ENCODE assay signal across 8 mouse cellular contexts in genomic region chr1:88575917-88576669, GRCm38 (mm10).
A peak's percentile ranks its signal among the peaks of the same experiment; 100 is the strongest.
DNase-seq lines count a peak whose midpoint lies in the region; ATAC-seq and TF ChIP-seq lines count a peak whose summit lies in the region.

No protein-coding gene starts in this region.

- H3K27me3 ChIP-seq in liver, adult 2 months (ENCODE audit: control insufficient read depth, insufficient read depth, low read length) = no peaks in the 10 kb centered on the region
- 0 out of 2 replicates have a peak, but pooled peaks cover 5% of the 10 kb centered on the region for H3K27me3 ChIP-seq in midbrain, embryonic 13.5 days

- peak overlapping the region; percentile 24 for H3K27ac ChIP-seq in liver, adult 2 months (replicated peaks; ENCODE audit: insufficient read depth, low read depth, low read length)
- H3K27ac ChIP-seq in midbrain, embryonic 13.5 days = no peak overlapping the region

- intact Hi-C loops in left cerebral cortex, postnatal 36 days (cut with DNase I) = no loop called here

- ATAC-seq in hematopoietic stem cell, adult 5-6 weeks (replicated peaks in 1 of 2; ENCODE audit: insufficient read depth in 1 of 2, low FRiP score in 2 of 2, low TSS enrichment in 1 of 2, low read depth in 1 of 2, poor library complexity in 2 of 2, severe bottlenecking in 2 of 2) = peak; percentile 71 to 76
- ATAC-seq in megakaryocyte, adult 5-6 weeks (ENCODE audit: poor library complexity, severe bottlenecking) = peak; percentile 83
- no peak for ATAC-seq in midbrain, embryonic 13.5 days

- H3K79me2 ChIP-seq in liver, adult 2 months (ENCODE audit: control insufficient read depth, insufficient read depth, low read length) = no peaks in the 10 kb centered on the region

- H3K9me3 ChIP-seq in midbrain, embryonic 13.5 days = 0 out of 2 replicates have a peak, but pooled peaks cover 4% of the 10 kb centered on the region

- DNase-seq in liver, adult 2 months (ENCODE audit: extremely low read depth, low read depth, low spot score) = peak; percentile 21
- no peak for DNase-seq in liver
- DNase-seq in ovary, postnatal 10 days (ENCODE audit: low spot score) = no peak
- no peak for DNase-seq in cerebellum, adult 8-10 months
- DNase-seq in left cerebral cortex, postnatal 36 days (ENCODE audit: low spot score in 2 of 2) = no peak

- no peak overlapping the region for H3K4me2 ChIP-seq in midbrain, embryonic 13.5 days (replicated peaks)

- H3K36me3 ChIP-seq in liver, adult 2 months (ENCODE audit: control insufficient read depth, insufficient read depth, low read length) = no peaks in the 10 kb centered on the region
- no peaks in the 10 kb centered on the region for H3K36me3 ChIP-seq in midbrain, embryonic 13.5 days

- H3K4me3 ChIP-seq in liver, adult 2 months (ENCODE audit: insufficient read depth, low read depth, low read length) = no peak overlapping the region
- no peak overlapping the region for H3K4me3 ChIP-seq in midbrain, embryonic 13.5 days (replicated peaks)

- no peak overlapping the region for H3K9ac ChIP-seq in liver, adult 2 months (ENCODE audit: low read depth, low read length)
- H3K9ac ChIP-seq in midbrain, embryonic 13.5 days (replicated peaks) = no peak overlapping the region

- no peak for TF ChIP-seq POLR2A in liver, adult 2 months (IDR thresholded peaks at IDR 0.05; ENCODE audit: extremely low read depth, insufficient read depth, low read length)

- H3K4me1 ChIP-seq in liver, adult 2 months (ENCODE audit: control insufficient read depth, insufficient read depth, low read length) = 0 out of 2 replicates have a peak, but pooled peaks cover 2% of the 10 kb centered on the region
- peaks cover 11% of the 10 kb centered on the region for H3K4me1 ChIP-seq in midbrain, embryonic 13.5 days (replicated peaks)

- TF ChIP-seq CTCF in liver, adult 2 months (IDR thresholded peaks at IDR 0.05; ENCODE audit: low read depth, low read length) = no peak

- 46% methylated on average over 14 of the region's 14 CpGs for WGBS in liver, adult 2 months
- 77% methylated on average over 14 of the region's 14 CpGs for WGBS in midbrain, embryonic 13.5 days
